Mouse (Mus musculus): ENCODE results near the gene Clrn1.

Clrn1 gene

DNA sequence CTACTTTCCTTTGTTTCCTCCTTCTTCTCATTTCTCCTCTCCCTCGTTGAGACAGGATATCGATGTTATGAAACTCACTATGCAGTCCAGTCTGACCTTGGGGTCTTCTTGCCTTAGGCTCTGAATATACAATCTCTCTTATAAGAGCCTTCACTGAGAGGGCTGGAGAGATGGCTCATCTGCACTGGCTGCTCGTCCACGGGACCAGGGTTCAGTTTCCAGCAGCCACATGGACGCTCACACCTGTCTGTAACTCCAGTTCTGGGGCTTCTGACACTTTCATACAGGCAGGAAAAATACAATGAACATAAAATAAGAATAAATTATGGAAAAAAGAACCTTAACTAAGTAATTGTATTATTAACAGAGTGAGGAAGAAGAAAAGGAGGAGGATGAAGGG lies 53.6 kb downstream of the Clrn1 start:
- DNase-seq (ENCODE audit: low spot score): no peak

DNA sequence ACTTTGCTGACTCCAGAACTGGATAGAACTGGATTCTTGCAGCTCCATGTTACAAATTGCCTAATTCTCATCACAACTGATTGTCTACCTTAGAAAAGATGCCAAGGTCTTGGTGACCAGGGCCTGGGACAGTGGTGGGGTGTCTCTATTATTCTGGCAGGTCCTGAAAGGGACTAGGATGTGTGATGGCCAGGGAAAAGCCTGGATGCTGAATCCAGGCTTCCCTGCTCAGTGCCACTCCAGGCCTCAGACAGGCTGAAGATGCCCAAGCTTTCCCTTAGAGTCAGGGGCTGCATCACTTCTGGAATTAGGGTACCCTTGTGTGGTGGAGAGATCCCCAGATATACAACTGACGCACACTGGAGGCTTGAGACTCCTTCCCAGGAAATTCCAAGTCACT lies 55.2 kb downstream of the Clrn1 start:
- DNase-seq (ENCODE audit: low spot score): no peak

DNA sequence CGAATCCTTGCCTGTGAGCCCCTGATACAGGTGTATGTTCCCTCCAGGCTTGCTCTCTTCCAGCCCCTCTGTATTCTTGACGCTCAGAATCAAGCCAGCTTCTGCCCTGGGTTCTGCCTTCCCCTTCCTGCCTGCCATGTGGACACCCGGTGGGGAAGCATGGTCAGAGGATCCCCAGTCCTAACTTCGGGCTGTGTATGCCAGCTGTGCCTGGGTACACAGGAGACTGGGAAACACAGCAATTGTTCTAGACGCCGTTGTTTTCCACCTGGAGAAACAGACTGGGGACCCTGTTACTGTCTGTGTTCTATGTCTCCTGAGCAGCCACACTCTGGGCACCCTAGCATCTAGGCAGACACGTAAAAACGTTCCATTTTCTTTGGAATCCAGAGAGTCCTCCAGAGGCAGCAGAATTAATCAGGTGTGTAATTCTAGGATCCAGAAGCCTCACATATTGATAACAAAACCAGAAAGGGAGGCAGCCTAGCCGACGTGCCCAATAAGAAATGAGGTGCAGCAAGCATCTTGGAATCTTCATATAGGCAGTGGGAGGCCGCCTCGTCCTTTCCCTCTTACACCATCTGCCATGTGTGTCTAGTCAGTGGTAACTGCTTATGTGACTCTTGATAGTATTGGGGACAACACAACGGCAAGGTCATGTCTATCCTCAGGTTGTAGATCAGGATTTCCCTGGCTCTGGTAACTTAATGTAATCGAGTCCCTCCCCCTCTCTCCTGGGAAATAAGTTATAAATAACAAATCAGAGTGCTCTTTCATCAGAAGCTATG lies 56.6 kb downstream of the Clrn1 start:
- DNase-seq (ENCODE audit: low spot score): no peak

DNA sequence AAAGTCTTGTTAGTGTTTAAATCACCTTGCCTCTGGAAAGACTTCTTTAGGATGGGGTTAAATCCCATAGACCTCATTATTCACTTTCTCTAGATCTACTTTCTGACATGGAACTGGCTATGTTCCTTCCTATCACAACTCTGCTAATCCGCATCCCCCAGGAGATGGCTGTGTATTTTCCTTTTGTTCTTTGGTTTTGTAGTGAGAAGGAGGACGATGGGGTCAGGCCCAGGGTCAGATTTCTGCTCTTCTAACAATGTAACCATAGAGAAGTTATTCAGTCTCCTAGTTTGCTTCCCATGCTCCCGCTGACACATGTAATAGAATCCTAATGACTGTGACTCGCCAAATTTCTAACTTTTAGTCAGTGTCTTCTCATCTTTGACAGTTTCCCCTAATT lies 58.9 kb downstream of the Clrn1 start:
- DNase-seq (ENCODE audit: low spot score): no peak

DNA sequence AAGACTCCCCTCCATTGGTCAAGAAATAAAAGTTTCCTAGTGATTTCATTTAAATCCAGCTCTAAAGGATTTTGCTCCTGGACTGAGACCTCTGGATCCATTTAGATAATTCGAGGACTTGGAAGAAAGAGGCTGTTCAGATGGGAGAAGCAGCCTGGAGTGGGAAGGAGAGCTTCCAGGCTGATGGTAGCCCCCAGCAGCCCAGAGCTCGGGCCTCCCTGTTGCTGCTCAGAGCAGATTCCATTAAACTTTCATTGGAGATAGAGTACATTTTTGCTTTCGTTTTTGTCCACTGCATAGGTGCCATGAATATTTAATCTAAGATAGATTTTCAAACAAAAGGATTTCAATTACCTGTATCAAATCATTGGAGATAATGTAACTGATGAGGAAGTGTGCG lies 62.9 kb downstream of the Clrn1 start, which contains the start of gene Mindy4b-ps:
Mindy4b-ps (minus strand) TSS at position 101 of the 400 bp plus-strand sequence.
- DNase-seq (ENCODE audit: low spot score): no peak

DNA sequence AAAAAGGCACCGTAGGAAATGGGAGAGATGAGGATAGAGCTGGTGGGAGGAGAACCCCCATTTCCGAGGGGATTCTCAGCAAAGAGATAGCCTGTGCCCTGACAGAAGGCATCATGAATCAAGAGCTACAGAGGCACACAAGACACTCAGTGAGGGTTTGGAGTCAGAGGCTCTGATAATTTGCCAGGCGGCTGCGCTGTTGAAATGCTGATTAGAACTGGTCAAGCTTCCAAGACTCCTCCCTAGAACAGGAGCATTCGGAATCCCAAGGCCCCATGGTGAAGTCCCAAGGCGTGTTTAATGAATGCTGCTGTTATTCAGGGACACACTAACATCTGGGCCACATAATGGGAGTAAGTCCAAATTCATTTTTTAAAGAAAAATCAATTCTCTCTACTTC lies 67.8 kb downstream of the Clrn1 start:
- DNase-seq (ENCODE audit: low spot score): no peak

DNA sequence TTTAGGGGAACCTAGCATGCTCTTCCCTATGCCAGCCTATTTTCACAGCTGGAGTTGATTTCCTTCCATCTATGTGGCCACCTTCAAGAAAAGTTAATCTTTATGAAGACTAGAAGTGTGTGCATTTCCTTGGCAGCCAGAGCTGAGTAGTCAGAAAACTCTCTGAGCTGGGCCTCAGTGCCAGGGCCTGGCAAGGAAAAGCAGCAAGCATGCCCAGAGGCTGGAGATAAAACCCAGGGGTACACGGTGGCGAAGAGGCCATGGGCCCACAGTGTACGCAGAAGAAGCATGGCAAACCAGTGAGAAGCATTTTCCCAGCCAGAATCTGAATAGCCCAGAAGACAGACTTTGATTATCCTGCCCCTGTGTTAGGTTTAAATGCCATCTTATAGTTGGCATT lies 70.9 kb downstream of the Clrn1 start:
- DNase-seq (ENCODE audit: low spot score): no peak

DNA sequence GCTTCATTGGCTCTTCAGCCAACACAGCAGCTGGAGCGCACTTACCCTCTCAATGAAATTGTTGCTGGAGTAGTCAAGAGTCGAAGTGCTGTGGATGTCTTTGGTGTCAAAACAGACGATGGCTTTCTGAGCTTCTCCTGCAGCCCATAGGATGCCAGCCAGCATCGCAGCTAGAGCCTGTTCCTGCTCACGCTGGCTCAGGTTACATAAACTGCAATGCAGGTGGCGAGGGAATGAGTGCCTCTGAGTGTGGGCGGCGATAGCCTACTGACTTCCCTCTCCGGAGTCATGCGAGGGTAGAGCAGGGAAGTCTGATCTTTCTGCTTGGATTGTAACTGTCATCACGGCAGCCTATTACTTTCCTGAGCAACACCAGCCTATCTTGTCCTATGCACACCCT lies 74.8 kb downstream of the Clrn1 start:
- no peak for DNase-seq (ENCODE audit: low spot score)

DNA sequence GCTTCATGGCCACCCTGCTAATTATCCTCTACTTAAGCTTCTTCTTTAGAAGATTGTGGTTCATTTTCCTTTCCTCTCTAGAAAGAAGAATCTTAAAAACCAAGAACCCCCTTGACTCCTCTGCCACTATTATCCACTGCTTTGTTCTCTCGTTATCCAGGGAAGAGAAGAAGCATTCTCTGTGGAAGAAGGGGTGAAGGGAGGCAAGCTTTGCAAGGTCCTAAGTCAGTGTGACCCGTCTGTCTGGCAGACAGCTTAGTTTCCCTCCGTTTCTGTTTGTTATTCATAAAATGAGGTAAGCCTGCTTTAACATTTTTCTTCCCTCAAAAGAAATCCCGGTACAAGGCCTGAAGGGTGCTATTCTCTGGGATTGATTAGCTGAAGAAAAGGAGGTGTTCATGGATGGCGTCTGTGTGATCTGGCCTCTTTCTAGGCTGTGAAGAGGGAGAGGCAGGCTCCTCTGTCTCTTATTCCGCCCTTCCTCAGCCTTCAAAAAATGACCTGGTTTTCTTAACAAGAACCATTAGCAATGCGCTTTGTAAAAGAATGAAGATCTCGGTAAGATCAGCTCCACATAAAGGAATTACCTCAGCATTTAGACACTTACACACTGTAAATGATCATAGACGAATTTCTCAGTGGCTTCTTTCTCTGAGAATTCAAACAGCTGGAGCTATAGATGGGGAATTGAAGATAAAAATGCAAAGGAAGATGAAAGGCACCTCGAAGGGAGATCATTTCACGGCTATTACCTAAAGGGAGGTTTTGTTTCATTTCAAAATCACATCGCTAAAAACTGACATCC lies 75.8 kb downstream of the Clrn1 start:
- DNase-seq (ENCODE audit: low spot score): no peak

DNA sequence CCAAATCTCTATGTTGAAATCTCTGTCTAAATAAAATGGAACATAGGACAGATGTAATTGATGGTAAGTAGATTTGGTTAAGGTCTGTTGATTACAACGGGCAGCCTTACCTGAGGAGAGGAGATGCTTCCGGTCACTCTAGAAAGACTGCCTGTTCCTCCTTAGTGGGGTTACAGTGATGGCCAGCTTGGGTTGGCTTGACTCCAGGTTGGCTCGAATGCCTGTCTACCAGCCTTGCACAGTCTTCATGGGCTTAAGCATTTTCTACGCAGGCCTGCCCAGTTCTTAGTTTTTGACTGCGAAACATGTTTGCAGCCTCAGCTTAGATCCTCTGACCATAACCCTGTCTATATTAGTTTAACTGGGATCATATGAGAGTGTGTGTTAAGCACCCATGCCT lies 76.5 kb downstream of the Clrn1 start:
- DNase-seq (ENCODE audit: low spot score): no peak

DNA sequence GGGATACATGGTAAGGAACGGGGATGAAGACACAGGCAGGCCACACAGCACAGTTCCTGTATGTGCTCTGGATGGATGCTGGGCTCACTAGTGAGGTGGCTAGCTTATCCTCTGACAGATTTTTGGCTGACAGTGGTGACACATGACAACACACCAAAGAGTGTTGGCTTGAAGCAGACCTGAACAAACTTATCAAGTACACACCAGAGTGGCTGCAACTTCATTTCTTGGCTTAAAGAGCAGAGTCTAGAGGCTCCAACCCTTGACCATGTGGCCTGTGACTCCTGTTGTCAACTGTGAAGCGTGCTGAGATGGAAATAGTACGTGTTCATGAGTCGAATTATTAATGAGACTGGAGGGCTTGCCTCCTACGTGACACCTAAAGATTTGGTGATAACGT lies 80.4 kb downstream of the Clrn1 start:
- no peak for DNase-seq (ENCODE audit: low spot score)

DNA sequence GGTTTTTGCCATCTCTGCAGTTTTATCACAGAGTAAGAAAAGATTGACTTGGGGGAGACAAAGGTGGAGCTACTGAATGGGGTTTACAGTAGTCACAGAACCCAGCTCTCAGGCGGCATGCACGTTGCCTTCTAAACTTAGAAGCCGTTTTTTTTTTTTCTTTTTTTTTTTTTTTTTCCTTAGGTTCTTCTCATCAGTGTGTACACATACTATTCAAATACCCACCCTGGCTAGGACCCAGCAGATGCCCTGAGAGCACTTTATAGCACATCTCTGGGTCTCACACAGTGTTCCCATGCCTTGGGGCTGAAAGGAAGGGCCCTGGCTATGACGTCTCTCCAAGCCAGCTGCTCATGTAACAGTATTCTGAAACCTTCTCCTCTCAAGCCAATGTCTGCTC lies 86.5 kb downstream of the Clrn1 start:
- DNase-seq (ENCODE audit: low spot score): no peak

DNA sequence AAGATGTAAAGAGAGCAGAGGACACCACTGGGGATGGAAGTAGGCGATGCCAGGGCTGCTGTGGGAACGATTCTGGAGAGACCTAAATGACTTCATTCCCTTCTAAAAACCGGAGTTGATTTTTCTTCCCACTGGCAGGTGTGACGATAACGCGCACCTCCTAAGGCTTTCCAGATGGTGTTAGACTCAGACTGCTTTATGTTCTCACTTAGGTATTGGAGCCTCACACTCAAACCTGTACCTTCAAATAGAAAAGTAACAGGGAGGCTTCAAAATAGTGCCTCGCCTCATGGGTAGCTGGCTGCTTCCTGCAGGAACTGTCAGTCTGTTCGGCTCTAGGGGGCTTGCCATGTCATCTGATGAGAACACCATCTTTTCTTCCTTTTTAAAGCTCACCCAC lies 86.9 kb downstream of the Clrn1 start:
- no peak for DNase-seq (ENCODE audit: low spot score)

Data from left cerebral cortex, adult 11 months (tissue).